Mouse (Mus musculus) E14TG2a.4 (cell line): ENCODE data around the gene Lmx1b.

Experiments used
- H3K27me3 ChIP-seq: 2 replicates; pipeline ENCODE4 v1.6.1; 2014; ENCODE audit warnings: low read length, control low read depth; ENCODE audit not compliant: insufficient read depth
- H3K36me3 ChIP-seq: 2 replicates; pipeline ENCODE4 v1.6.1; 2014; ENCODE audit warnings: low read length, control low read depth; ENCODE audit not compliant: insufficient read depth
- H3K4me1 ChIP-seq: replicated peaks from 2 replicates; pipeline ENCODE4 v1.6.1; 2014; ENCODE audit warnings: low read depth, low read length, control low read depth
- H3K4me3 ChIP-seq: replicated peaks from 2 replicates; pipeline ENCODE4 v1.5.1; 2014; ENCODE audit warnings: mild to moderate bottlenecking, low read length
- H3K9me3 ChIP-seq: 2 replicates; pipeline ENCODE4 v1.6.1; 2014; ENCODE audit warnings: low read length, control low read depth
- CTCF ChIP-seq: conservative IDR thresholded peaks from 2 replicates; pipeline ENCODE4 v1.5.1; 2014; ENCODE audit warnings: low read length
- NANOG ChIP-seq: IDR thresholded peaks from 2 replicates; pipeline ENCODE4 v1.6.1; 2014; ENCODE audit warnings: borderline replicate concordance, low read length, mixed read lengths
- POU5F1 ChIP-seq: IDR thresholded peaks from 2 replicates; pipeline ENCODE4 v1.6.1; 2014; ENCODE audit warnings: low read length, borderline replicate concordance

The Lmx1b gene

GRCm38 (mm10) chr2:33597384-33597783 is 42.9 kb downstream of the Lmx1b start:
- no peaks in the 10 kb centered on the region for H3K36me3 ChIP-seq
- H3K27me3 ChIP-seq = peaks cover 79% of the 10 kb centered on the region
- H3K9me3 ChIP-seq = no peaks in the 10 kb centered on the region
- H3K4me3 ChIP-seq = no peak overlapping the region
- H3K4me1 ChIP-seq = peaks cover 49% of the 10 kb centered on the region
- no peak for TF ChIP-seq CTCF
- TF ChIP-seq POU5F1 = no peak
- TF ChIP-seq NANOG = no peak

GRCm38 (mm10) chr2:33595085-33595423 is 45.3 kb downstream of the Lmx1b start:
- Histone ChIP-seq H3K36me3 (no peaks in the 10 kb centered on the region), H3K4me1 (peaks cover 47% of the 10 kb centered on the region)
- no peak for TF ChIP-seq POU5F1
- no peak for TF ChIP-seq CTCF
- TF ChIP-seq NANOG = no peak

GRCm38 (mm10) chr2:33594181-33595084 is 45.9 kb downstream of the Lmx1b start:
- Histone ChIP-seq H3K4me3 (0 out of 2 replicates have a peak overlapping the region, but pooled peaks have one; percentile 7), H3K36me3 (no peaks in the 10 kb centered on the region), H3K4me1 (peaks cover 47% of the 10 kb centered on the region), H3K9me3 (no peaks in the 10 kb centered on the region), H3K27me3 (peaks cover 81% of the 10 kb centered on the region)
- TF ChIP-seq POU5F1 (no peak), NANOG (no peak), CTCF (no peak)

More at GRCm38 (mm10) chr2:33595085-33595423, 45.3 kb downstream of the Lmx1b start:
- Histone ChIP-seq H3K4me3 (0 out of 2 replicates have a peak overlapping the region, but pooled peaks have one; percentile 7), H3K27me3 (peaks cover 79% of the 10 kb centered on the region), H3K9me3 (no peaks in the 10 kb centered on the region)

GRCm38 (mm10) chr2:33592931-33593555 is 47.3 kb downstream of the Lmx1b start:
- no peak overlapping the region for H3K4me3 ChIP-seq
- H3K9me3 ChIP-seq = no peaks in the 10 kb centered on the region
- H3K4me1 ChIP-seq = peaks cover 55% of the 10 kb centered on the region
- no peak for TF ChIP-seq POU5F1
- peaks cover 79% of the 10 kb centered on the region for H3K27me3 ChIP-seq
- H3K36me3 ChIP-seq = no peaks in the 10 kb centered on the region

GRCm38 (mm10) chr2:33589280-33589679 is 51.0 kb downstream of the Lmx1b start:
- no peak overlapping the region for H3K4me3 ChIP-seq
- peaks cover 65% of the 10 kb centered on the region for H3K4me1 ChIP-seq
- TF ChIP-seq POU5F1 = no peak
- no peak for TF ChIP-seq NANOG
- TF ChIP-seq CTCF = no peak
- H3K27me3 ChIP-seq = peaks cover 82% of the 10 kb centered on the region
- H3K9me3 ChIP-seq = no peaks in the 10 kb centered on the region
- H3K36me3 ChIP-seq = no peaks in the 10 kb centered on the region

GRCm38 (mm10) chr2:33584937-33585910 is 55.1 kb downstream of the Lmx1b start:
- TF ChIP-seq CTCF (no peak), NANOG (no peak), POU5F1 (no peak)
- peak overlapping the region; percentile 26; the same call in 1 of the 2 replicates for H3K4me3 ChIP-seq
- H3K9me3 ChIP-seq = peaks cover 9% of the 10 kb centered on the region
- peaks cover 95% of the 10 kb centered on the region for H3K27me3 ChIP-seq
- peaks cover 73% of the 10 kb centered on the region for H3K4me1 ChIP-seq
- H3K36me3 ChIP-seq = no peaks in the 10 kb centered on the region

GRCm38 (mm10) chr2:33583761-33584160 is 56.5 kb downstream of the Lmx1b start:
- TF ChIP-seq POU5F1 (no peak), CTCF (no peak), NANOG (no peak)
- no peak overlapping the region; the same call in 1 of the 2 replicates for H3K4me3 ChIP-seq
- peaks cover 75% of the 10 kb centered on the region for H3K4me1 ChIP-seq
- no peaks in the 10 kb centered on the region for H3K36me3 ChIP-seq
- H3K27me3 ChIP-seq = peaks cover 96% of the 10 kb centered on the region
- peaks cover 21% of the 10 kb centered on the region for H3K9me3 ChIP-seq

- Histone ChIP-seq H3K36me3 (no peaks in the 10 kb centered on the region), H3K4me1 (peaks cover 74% of the 10 kb centered on the region), H3K9me3 (peaks cover 22% of the 10 kb centered on the region), H3K27me3 (peaks cover 99% of the 10 kb centered on the region), H3K4me3 (no peak overlapping the region; the same call in 1 of the 2 replicates)
- no peak for TF ChIP-seq NANOG
- TF ChIP-seq CTCF = peak; percentile 20
These were observed 57.0 kb downstream of the Lmx1b start for GRCm38 (mm10) chr2:33583317-33583716.
